Mouse (Mus musculus): ENCODE data around the gene Maneal.

DNA sequence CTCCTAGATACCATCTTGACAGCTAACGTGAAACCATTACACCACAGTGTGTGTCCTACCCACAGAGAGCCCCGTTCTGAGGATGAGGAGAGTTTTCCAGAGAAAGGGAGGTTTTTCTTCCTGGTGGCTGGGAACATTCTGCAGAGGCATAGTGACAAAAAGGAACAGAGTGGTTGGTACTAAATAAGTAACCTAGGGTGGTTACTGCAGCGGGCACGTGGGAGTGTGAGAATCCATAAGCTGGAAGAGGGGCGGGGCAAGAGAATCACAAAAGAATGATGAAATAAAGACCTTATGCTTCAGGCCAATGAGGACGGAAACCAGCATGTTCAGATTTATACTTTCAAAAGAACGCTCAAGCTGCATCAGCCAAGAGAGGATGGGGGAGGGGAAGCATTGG, 26.7 kb upstream of the Maneal start:
- no peak for TF ChIP-seq CTCF (conservative IDR thresholded peaks at IDR 0.05 in 1 of 2, IDR thresholded peaks at IDR 0.05 in 1 of 2; ENCODE audit: low read depth in 2 of 2, low read length in 2 of 2)
- TF ChIP-seq NELFE (IDR thresholded peaks at IDR 0.05; ENCODE audit: low read depth, low read length), result no peak
- no peak for TF ChIP-seq USF1 (IDR thresholded peaks at IDR 0.05; ENCODE audit: low read depth, low read length)
- TF ChIP-seq IRF4 (IDR thresholded peaks at IDR 0.05; ENCODE audit: low read depth, low read length), result no peak
- TF ChIP-seq ZNF384 (IDR thresholded peaks at IDR 0.05; ENCODE audit: low read depth, low read length), result no peak
- no peak for TF ChIP-seq TCF12 (IDR thresholded peaks at IDR 0.05; ENCODE audit: low read depth, low read length)
- TF ChIP-seq GABPA (IDR thresholded peaks at IDR 0.05; ENCODE audit: insufficient replicate concordance, low read depth, low read length), result no peak
- no peak for TF ChIP-seq ZKSCAN1 (IDR thresholded peaks at IDR 0.05; ENCODE audit: borderline replicate concordance, low read depth, low read length)
- no peak for TF ChIP-seq ELF1 (IDR thresholded peaks at IDR 0.05; ENCODE audit: low read depth, low read length)
- no peak for TF ChIP-seq RAD21 (IDR thresholded peaks at IDR 0.05; ENCODE audit: low read depth, low read length)
- no peak for TF ChIP-seq CHD1 (IDR thresholded peaks at IDR 0.05; ENCODE audit: low read depth, low read length)
- no peak for TF ChIP-seq KAT2A (IDR thresholded peaks at IDR 0.05; ENCODE audit: insufficient replicate concordance, low read length)
- TF ChIP-seq RCOR1 (conservative IDR thresholded peaks at IDR 0.05; ENCODE audit: low read depth, low read length), result no peak
- no peak for TF ChIP-seq E2F4 (IDR thresholded peaks at IDR 0.05; ENCODE audit: insufficient replicate concordance, low read depth, low read length)

All from CH12.LX (cell line).